Mouse (Mus musculus): ENCODE measurements around the gene Rbm6.

GRCm38 (mm10) chr9:107724796-107725195 is 148.2 kb downstream of the Rbm6 start:
- TF ChIP-seq RCOR1 (IDR thresholded peaks at IDR 0.05; ENCODE audit: low read depth, low read length) (no peak), POLR2A (IDR thresholded peaks at IDR 0.05; ENCODE audit: control insufficient read depth in 1 of 2, insufficient read depth in 1 of 2, low read depth in 1 of 2, low read length in 2 of 2, poor library complexity in 1 of 2) (no peak), GATA1 (IDR thresholded peaks at IDR 0.05; ENCODE audit: low read depth, low read length) (no peak), CTCF (IDR thresholded peaks at IDR 0.05 in 2 of 3, conservative IDR thresholded peaks at IDR 0.05 in 1 of 3; ENCODE audit: control insufficient read depth in 1 of 3, insufficient read depth in 1 of 3, low read depth in 2 of 3, low read length in 3 of 3, poor library complexity in 1 of 3, severe bottlenecking in 1 of 3) (no peak)

Measured in MEL (cell line).